In genomic region chr1:25435506-25435905, GRCm38 (mm10) we compare ENCODE assay signal across 28 mouse cellular contexts.
DNase-seq lines count a peak whose midpoint lies in the region; ATAC-seq lines count a peak whose summit lies in the region.
"Had no signal": no experiment of that assay in that cellular context is flagged by ENCODE, and none has a peak within 500 bp of the region (broad histone marks: within the 10 kb centered on the region; RNA-seq: fewer than 3 reads in every experiment).

No protein-coding gene starts in this region.

- no peaks in the 10 kb centered on the region for H3K36me3 ChIP-seq in midbrain, embryonic 14.5 days (ENCODE audit: control insufficient read depth, insufficient read depth, low read length)
- no peaks in the 10 kb centered on the region for H3K36me3 ChIP-seq in midbrain, embryonic 13.5 days
- H3K36me3 ChIP-seq: embryonic facial prominence, embryonic 12.5 days; heart, embryonic 12.5 days; kidney, embryonic 15.5 days; limb, embryonic 15.5 days; midbrain, embryonic 12.5 days had no signal

- H3K9ac ChIP-seq in midbrain, embryonic 14.5 days (replicated peaks; ENCODE audit: low read length) = no peak overlapping the region
- H3K9ac ChIP-seq in midbrain, embryonic 13.5 days (replicated peaks) = no peak overlapping the region
- H3K9ac ChIP-seq: embryonic facial prominence, embryonic 12.5 days; heart, embryonic 12.5 days; hindbrain, embryonic 14.5 days; kidney, embryonic 15.5 days; limb, embryonic 15.5 days; liver, embryonic 14.5 days; midbrain, embryonic 12.5 days had no signal

- no peaks in the 10 kb centered on the region for H3K27me3 ChIP-seq in midbrain, embryonic 14.5 days (ENCODE audit: control insufficient read depth, insufficient read depth, low read length)
- H3K27me3 ChIP-seq in midbrain, embryonic 13.5 days = no peaks in the 10 kb centered on the region
- H3K27me3 ChIP-seq: embryonic facial prominence, embryonic 12.5 days; heart, embryonic 12.5 days; kidney, embryonic 15.5 days; limb, embryonic 15.5 days; megakaryocyte, embryonic 14.5 days; midbrain, embryonic 12.5 days had no signal

- H3K9me3 ChIP-seq in midbrain, embryonic 14.5 days (ENCODE audit: control insufficient read depth, low read length) = no peaks in the 10 kb centered on the region
- H3K9me3 ChIP-seq in midbrain, embryonic 13.5 days = no peaks in the 10 kb centered on the region
- H3K9me3 ChIP-seq: embryonic facial prominence, embryonic 12.5 days; heart, embryonic 12.5 days; kidney, embryonic 15.5 days; limb, embryonic 15.5 days; midbrain, embryonic 12.5 days had no signal

- peak; percentile 31 for ATAC-seq in frontal cortex, adult (ENCODE audit: low TSS enrichment)
- no peak for ATAC-seq in midbrain, embryonic 14.5 days (ENCODE audit: low FRiP score, low TSS enrichment)
- ATAC-seq in midbrain, embryonic 13.5 days = no peak
- ATAC-seq in megakaryocyte progenitor cell, adult 5-6 weeks (replicated peaks; ENCODE audit: poor library complexity) = no peak
- ATAC-seq: inflammation-experienced regulatory T-cells, adult 6 months had no signal

- WGBS in midbrain, embryonic 14.5 days = 66% methylated on average over 2 of the region's 2 CpGs
- 64% methylated on average over 2 of the region's 2 CpGs for WGBS in midbrain, embryonic 13.5 days

- H3K4me3 ChIP-seq in midbrain, embryonic 14.5 days (replicated peaks; ENCODE audit: low read depth, low read length) = no peak overlapping the region
- no peak overlapping the region for H3K4me3 ChIP-seq in midbrain, embryonic 13.5 days (replicated peaks)
- H3K4me3 ChIP-seq: embryonic facial prominence, embryonic 12.5 days; gastrocnemius, adult 2 months; heart, embryonic 12.5 days; kidney, embryonic 15.5 days; limb, embryonic 15.5 days; megakaryocyte, embryonic 14.5 days; midbrain, embryonic 12.5 days had no signal

- H3K27ac ChIP-seq in midbrain, embryonic 14.5 days (replicated peaks; ENCODE audit: low read depth, low read length) = no peak overlapping the region
- H3K27ac ChIP-seq in midbrain, embryonic 13.5 days = no peak overlapping the region
- H3K27ac ChIP-seq: embryonic facial prominence, embryonic 12.5 days; gastrocnemius, adult 2 months; hindbrain, embryonic 14.5 days; kidney, embryonic 15.5 days; limb, embryonic 15.5 days; liver, embryonic 14.5 days; midbrain, embryonic 12.5 days had no signal

- peak; percentile 10 to 31 for DNase-seq in cerebellum, postnatal 10 days
- no peak for DNase-seq in cerebellum, adult 11 months
- no peak for DNase-seq in frontal cortex, postnatal 14 days (ENCODE audit: low spot score in 2 of 2)
- DNase-seq in midbrain, embryonic 14.5 days = peak; percentile 37
- DNase-seq: cerebellum, adult 11-12 months; cerebellum, adult 9-11 months; gastrocnemius, adult 2 months; gastrocnemius, postnatal 36 days; heart, adult 18-20 months; heart, postnatal 4 days; kidney, adult 11 months; kidney, postnatal 36 days; lung, adult 2 months; lung, postnatal 14 days; thymus, adult 2 months; thymus, postnatal 4 days had no signal

- H3K4me1 ChIP-seq in midbrain, embryonic 14.5 days (ENCODE audit: control insufficient read depth, insufficient read depth, low read length) = no peaks in the 10 kb centered on the region
- H3K4me1 ChIP-seq in midbrain, embryonic 13.5 days (replicated peaks) = no peaks in the 10 kb centered on the region
- H3K4me1 ChIP-seq: embryonic facial prominence, embryonic 12.5 days; heart, embryonic 12.5 days; kidney, embryonic 15.5 days; limb, embryonic 15.5 days; megakaryocyte, embryonic 14.5 days; midbrain, embryonic 12.5 days had no signal

- H3K4me2 ChIP-seq in midbrain, embryonic 14.5 days (ENCODE audit: low read length) = no peak overlapping the region
- no peak overlapping the region for H3K4me2 ChIP-seq in midbrain, embryonic 13.5 days (replicated peaks)
- H3K4me2 ChIP-seq: embryonic facial prominence, embryonic 12.5 days; heart, embryonic 12.5 days; hindbrain, embryonic 14.5 days; kidney, embryonic 15.5 days; limb, embryonic 15.5 days; midbrain, embryonic 12.5 days had no signal

Comparison
In these comparisons a context has a peak if more than half of its experiments do, and no peak if none do; other contexts are left out.
1. DNase-seq: peak in cerebellum, postnatal 10 days (2 of 2) and midbrain, embryonic 14.5 days (single experiment); none in cerebellum, adult 11 months (single experiment) and frontal cortex, postnatal 14 days (0 of 2).